Mouse (Mus musculus): ENCODE data around the gene Litaf.

DNA sequence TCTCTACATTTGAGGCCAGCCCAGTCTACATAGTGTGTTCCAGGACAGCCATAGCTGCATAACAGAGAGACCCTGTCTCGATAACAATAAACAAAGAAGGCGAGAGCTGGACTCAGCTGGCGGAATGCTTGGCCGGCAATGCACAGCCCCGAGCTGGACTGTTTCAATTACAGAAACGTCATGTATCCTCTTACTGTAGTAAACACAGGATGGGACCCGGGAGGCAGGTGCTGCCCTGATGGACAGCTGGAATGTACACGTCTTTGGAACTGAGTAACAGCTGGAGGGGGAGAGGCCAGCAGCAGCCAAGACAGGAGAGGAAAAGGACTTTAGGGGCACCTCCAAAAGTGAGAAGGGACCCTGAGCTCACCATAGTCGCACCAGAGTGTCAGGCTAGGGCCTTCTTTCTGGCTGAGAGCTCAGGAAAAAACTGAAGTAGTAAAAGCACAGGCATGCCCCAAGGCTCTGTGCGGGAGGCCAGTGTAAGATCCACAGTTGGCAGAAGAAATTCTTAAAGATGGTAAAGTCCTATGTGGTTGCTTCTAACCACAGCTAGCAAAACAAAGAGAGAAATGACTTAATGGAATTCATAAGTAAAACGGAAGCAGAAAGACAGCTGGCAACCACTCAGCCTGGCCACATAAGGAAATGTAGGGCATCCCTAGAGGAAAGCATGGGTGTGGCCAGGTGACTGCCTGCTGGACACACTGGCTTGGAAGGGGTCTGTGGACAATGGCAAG lies 86.7 kb downstream of the Litaf start:
- TF ChIP-seq POLR2A (IDR thresholded peaks at IDR 0.05; ENCODE audit: control insufficient read depth in 1 of 2, insufficient read depth in 1 of 2, low read depth in 1 of 2, low read length in 2 of 2, poor library complexity in 1 of 2) (no peak), USF1 (IDR thresholded peaks at IDR 0.05; ENCODE audit: low read depth, low read length) (no peak), TCF12 (IDR thresholded peaks at IDR 0.05; ENCODE audit: low read depth, low read length) (no peak), CTCF (IDR thresholded peaks at IDR 0.05 in 2 of 3, conservative IDR thresholded peaks at IDR 0.05 in 1 of 3; ENCODE audit: control insufficient read depth in 1 of 3, insufficient read depth in 1 of 3, low read depth in 2 of 3, low read length in 3 of 3, poor library complexity in 1 of 3, severe bottlenecking in 1 of 3) (no peak), E2F4 (IDR thresholded peaks at IDR 0.05; ENCODE audit: borderline replicate concordance, low read depth, low read length) (no peak), USF2 (IDR thresholded peaks at IDR 0.05; ENCODE audit: borderline replicate concordance in 1 of 2, insufficient read depth in 1 of 2, low read depth in 1 of 2, low read length in 2 of 2) (no peak), NRF1 (IDR thresholded peaks at IDR 0.05; ENCODE audit: insufficient read depth, low read depth, low read length, poor library complexity, severe bottlenecking) (no peak), ETS1 (IDR thresholded peaks at IDR 0.05; ENCODE audit: low read depth, low read length) (no peak), TAL1 (IDR thresholded peaks at IDR 0.05; ENCODE audit: low read length) (no peak), MAFK (IDR thresholded peaks at IDR 0.05; ENCODE audit: borderline replicate concordance, low read depth, low read length) (no peak)

Measured in MEL (cell line).